Mouse (Mus musculus): ENCODE measurements around the gene Specc1. TPM values are rescaled to one million over a fixed set of nuclear protein-coding genes. Genes with fewer than 3 reads are reported as not detected.
A peak's percentile ranks its signal among the peaks of the same experiment; 100 is the strongest.

Specc1 gene
- total and polyA plus RNA-seq, 3 experiments = 2.5 to 5.8 TPM; not detected in 1

DNA sequence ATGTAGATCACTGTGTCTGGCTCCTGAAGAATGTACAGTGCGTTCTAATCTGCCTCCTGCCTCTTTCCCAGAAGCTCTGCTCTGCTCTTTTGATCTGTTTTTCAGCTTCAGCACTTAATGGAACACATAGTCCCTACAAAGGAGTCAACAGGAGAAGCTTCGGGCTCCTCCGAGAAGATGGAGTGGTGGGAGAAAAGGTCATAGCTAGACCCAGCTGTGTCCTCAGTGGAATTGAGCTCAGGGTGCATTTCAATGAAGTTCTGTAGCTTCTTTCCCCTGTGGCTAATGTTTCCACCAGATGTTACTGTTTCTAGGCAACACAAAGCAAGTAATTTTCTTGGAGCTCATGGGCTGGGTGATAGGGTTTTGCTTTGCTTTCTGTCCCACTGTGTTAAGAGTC, 236.6 kb downstream of the Specc1 start:
- H3K9me3 ChIP-seq (replicated peaks; ENCODE audit: insufficient read depth, low read length) = no peaks in the 10 kb centered on the region
- H3K27me3 ChIP-seq (ENCODE audit: control insufficient read depth in 1 of 2, insufficient read depth in 2 of 2, low read length in 2 of 2) = no peaks in the 10 kb centered on the region
- H3K79me2 ChIP-seq (ENCODE audit: control insufficient read depth, insufficient read depth, low read length, poor library complexity) = no peaks in the 10 kb centered on the region
- no peak for TF ChIP-seq POLR2AphosphoS5 (IDR thresholded peaks at IDR 0.05; ENCODE audit: borderline replicate concordance, low read depth, low read length)
- TF ChIP-seq E2F4 (IDR thresholded peaks at IDR 0.05; ENCODE audit: borderline replicate concordance, low read depth, low read length) = no peak
- TF ChIP-seq TAL1 (IDR thresholded peaks at IDR 0.05; ENCODE audit: low read length) = no peak
- no peak for TF ChIP-seq NRF1 (IDR thresholded peaks at IDR 0.05; ENCODE audit: insufficient read depth, low read depth, low read length, poor library complexity, severe bottlenecking)
- no peak for TF ChIP-seq ZMIZ1 (IDR thresholded peaks at IDR 0.05; ENCODE audit: low read depth, low read length)
- no peak for TF ChIP-seq USF1 (IDR thresholded peaks at IDR 0.05; ENCODE audit: low read depth, low read length)
- TF ChIP-seq ZKSCAN1 (IDR thresholded peaks at IDR 0.05; ENCODE audit: low read depth, low read length) = no peak
- H3K36me3 ChIP-seq (ENCODE audit: control insufficient read depth in 1 of 2, insufficient read depth in 2 of 2, low read length in 2 of 2) = no peaks in the 10 kb centered on the region
- no peak overlapping the region for H3K27ac ChIP-seq (ENCODE audit: control insufficient read depth, low read depth, low read length)
- H3K4me3 ChIP-seq (ENCODE audit: control insufficient read depth in 1 of 2, insufficient read depth in 1 of 2, low read depth in 2 of 2, low read length in 2 of 2) = no peak overlapping the region
- no peaks in the 10 kb centered on the region for H3K4me1 ChIP-seq (ENCODE audit: control insufficient read depth in 1 of 2, insufficient read depth in 2 of 2, low read length in 2 of 2)
- no peak overlapping the region for H3K9ac ChIP-seq (ENCODE audit: control insufficient read depth, low read depth, low read length, poor library complexity, severe bottlenecking)
- no peak for DNase-seq (ENCODE audit: low read depth, low spot score)

DNA sequence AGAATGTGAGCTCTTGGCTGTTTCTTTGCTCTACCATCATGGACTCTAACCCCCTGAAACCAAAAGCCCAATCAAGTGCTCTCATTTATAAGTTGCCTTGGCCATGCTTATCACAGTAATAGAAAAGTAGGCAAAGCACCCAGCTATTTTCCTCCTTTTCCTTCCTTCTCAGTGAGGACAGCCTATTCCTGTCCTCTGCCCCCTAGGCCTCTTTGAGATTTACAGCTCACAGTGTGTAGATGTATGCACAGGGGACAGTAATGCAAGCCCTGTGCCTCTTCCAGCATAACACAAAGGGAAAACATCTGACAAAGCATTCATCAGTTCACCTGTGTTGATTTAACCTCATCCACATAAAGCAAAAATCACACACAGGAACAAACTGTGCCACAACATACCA, 237.7 kb downstream of the Specc1 start:
- TF ChIP-seq SIN3A (IDR thresholded peaks at IDR 0.05; ENCODE audit: low read length) (no peak), MEF2A (IDR thresholded peaks at IDR 0.05; ENCODE audit: extremely low read depth, insufficient replicate concordance, low read depth, low read length, poor library complexity, severe bottlenecking) (no peak), RCOR1 (IDR thresholded peaks at IDR 0.05; ENCODE audit: low read depth, low read length) (no peak), CTCF (IDR thresholded peaks at IDR 0.05 in 2 of 3, conservative IDR thresholded peaks at IDR 0.05 in 1 of 3; ENCODE audit: control insufficient read depth in 1 of 3, insufficient read depth in 1 of 3, low read depth in 2 of 3, low read length in 3 of 3, poor library complexity in 1 of 3, severe bottlenecking in 1 of 3) (no peak), POLR2AphosphoS5 (IDR thresholded peaks at IDR 0.05; ENCODE audit: borderline replicate concordance, low read depth, low read length) (no peak), NRF1 (IDR thresholded peaks at IDR 0.05; ENCODE audit: insufficient read depth, low read depth, low read length, poor library complexity, severe bottlenecking) (no peak), TCF12 (IDR thresholded peaks at IDR 0.05; ENCODE audit: low read depth, low read length) (no peak)
- H3K79me2 ChIP-seq (ENCODE audit: control insufficient read depth, insufficient read depth, low read length, poor library complexity) = no peaks in the 10 kb centered on the region
- no peaks in the 10 kb centered on the region for H3K27me3 ChIP-seq (ENCODE audit: control insufficient read depth in 1 of 2, insufficient read depth in 2 of 2, low read length in 2 of 2)
- DNase-seq (ENCODE audit: low read depth, low spot score) = no peak
- H3K27ac ChIP-seq (ENCODE audit: control insufficient read depth, low read depth, low read length) = no peak overlapping the region
- no peaks in the 10 kb centered on the region for H3K36me3 ChIP-seq (ENCODE audit: control insufficient read depth in 1 of 2, insufficient read depth in 2 of 2, low read length in 2 of 2)
- no peaks in the 10 kb centered on the region; the same call in 1 of the 2 replicates for H3K9me3 ChIP-seq (replicated peaks; ENCODE audit: insufficient read depth, low read length)
- no peaks in the 10 kb centered on the region for H3K4me1 ChIP-seq (ENCODE audit: control insufficient read depth in 1 of 2, insufficient read depth in 2 of 2, low read length in 2 of 2)
- H3K4me3 ChIP-seq (ENCODE audit: control insufficient read depth in 1 of 2, insufficient read depth in 1 of 2, low read depth in 2 of 2, low read length in 2 of 2) = no peak overlapping the region
- H3K9ac ChIP-seq (ENCODE audit: control insufficient read depth, low read depth, low read length, poor library complexity, severe bottlenecking) = no peak overlapping the region

DNA sequence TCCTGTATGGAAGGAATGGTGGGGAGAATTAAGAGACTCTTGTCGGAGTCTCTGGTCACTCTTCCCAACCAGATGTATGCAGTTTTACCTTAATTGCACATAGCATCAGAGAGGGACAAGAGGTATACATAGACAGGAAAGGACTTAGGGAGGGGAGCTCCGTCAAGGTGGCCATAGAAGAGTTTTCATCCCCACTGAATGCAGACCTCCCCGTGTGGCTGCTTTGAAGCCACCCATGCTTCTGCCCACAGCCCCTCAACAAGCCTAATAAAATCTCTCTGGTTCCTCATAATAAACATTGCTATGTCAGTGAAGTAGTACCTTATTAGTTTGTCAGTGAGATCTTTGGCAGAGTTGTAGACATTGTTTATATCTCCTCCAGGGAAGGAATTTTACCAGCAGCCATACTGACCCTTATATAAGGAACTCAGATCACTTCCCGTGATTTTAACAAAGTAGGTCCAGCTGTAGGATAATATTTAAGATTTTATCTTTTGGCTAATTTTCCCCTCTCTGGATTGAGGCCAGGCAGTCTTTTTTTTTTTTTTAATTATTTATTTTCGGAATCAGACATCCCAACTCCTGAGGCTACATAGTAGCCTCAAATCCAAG, 244.4 kb downstream of the Specc1 start:
- H3K36me3 ChIP-seq (ENCODE audit: control insufficient read depth in 1 of 2, insufficient read depth in 2 of 2, low read length in 2 of 2) = no peaks in the 10 kb centered on the region
- no peaks in the 10 kb centered on the region for H3K79me2 ChIP-seq (ENCODE audit: control insufficient read depth, insufficient read depth, low read length, poor library complexity)
- H3K4me3 ChIP-seq (ENCODE audit: control insufficient read depth in 1 of 2, insufficient read depth in 1 of 2, low read depth in 2 of 2, low read length in 2 of 2) = no peak overlapping the region
- H3K27ac ChIP-seq (ENCODE audit: control insufficient read depth, low read depth, low read length) = no peak overlapping the region
- no peaks in the 10 kb centered on the region for H3K27me3 ChIP-seq (ENCODE audit: control insufficient read depth in 1 of 2, insufficient read depth in 2 of 2, low read length in 2 of 2)
- peaks cover 2 to 5% of the 10 kb centered on the region in 2 experiments; a peak in 2 of 4 replicates for H3K4me1 ChIP-seq (ENCODE audit: control insufficient read depth in 1 of 2, insufficient read depth in 2 of 2, low read length in 2 of 2)
- DNase-seq (ENCODE audit: low read depth, low spot score) = no peak
- H3K9ac ChIP-seq (ENCODE audit: control insufficient read depth, low read depth, low read length, poor library complexity, severe bottlenecking) = no peak overlapping the region
- TF ChIP-seq GATA1 (IDR thresholded peaks at IDR 0.05; ENCODE audit: low read depth, low read length) (0 out of 2 replicates have a peak, but pooled peaks have one; percentile 19), USF1 (IDR thresholded peaks at IDR 0.05; ENCODE audit: low read depth, low read length) (no peak), ETS1 (IDR thresholded peaks at IDR 0.05; ENCODE audit: low read depth, low read length) (no peak)
- H3K9me3 ChIP-seq (replicated peaks; ENCODE audit: insufficient read depth, low read length) = no peaks in the 10 kb centered on the region; the same call in 1 of the 2 replicates
